Mouse (Mus musculus) frontal cortex, postnatal 14 days (tissue): ENCODE measurements at regions not wholly inside any gene's neighbourhood (a gene's known extent, or its start where the extent isn't known, plus 50 kb on each side); places are given as distances from the start of the nearest gene placed in this dataset.

Source experiments
- DNase-seq, 2 experiments: peaks; one replicate each; pipeline ENCODE4 v3.0.0; 2022; ENCODE audit warnings: low spot score in 2 of 2

- peak; percentile 7 to 15 for DNase-seq
These were observed 294.2 kb upstream of the Gria1 start for GRCm38 (mm10) chr11:56716953-56717352.

GRCm38 (mm10) chr11:56725141-56725540 lies 286.0 kb upstream of the Gria1 start:
- DNase-seq, result no peak

GRCm38 (mm10) chr11:56726161-56726560 lies 285.0 kb upstream of the Gria1 start:
- DNase-seq, result no peak

GRCm38 (mm10) chr11:56727556-56727955 lies 283.6 kb upstream of the Gria1 start:
- no peak for DNase-seq

- no peak for DNase-seq
These were observed 282.8 kb upstream of the Gria1 start for GRCm38 (mm10) chr11:56728204-56729002.

GRCm38 (mm10) chr11:56741857-56742256 lies 269.3 kb upstream of the Gria1 start:
- DNase-seq, result no peak

GRCm38 (mm10) chr11:56750032-56750431 lies 261.2 kb upstream of the Gria1 start:
- no peak for DNase-seq

GRCm38 (mm10) chr11:56750639-56751038 lies 260.5 kb upstream of the Gria1 start:
- no peak for DNase-seq

GRCm38 (mm10) chr11:56751918-56752317 lies 259.3 kb upstream of the Gria1 start:
- no peak for DNase-seq

- DNase-seq, result no peak
These were observed 257.5 kb upstream of the Gria1 start for GRCm38 (mm10) chr11:56753699-56754098.

GRCm38 (mm10) chr11:56760474-56760873 lies 250.7 kb upstream of the Gria1 start:
- DNase-seq, result no peak

GRCm38 (mm10) chr11:56762467-56763120 lies 248.6 kb upstream of the Gria1 start:
- no peak for DNase-seq

GRCm38 (mm10) chr11:56767424-56767823 lies 243.8 kb upstream of the Gria1 start:
- DNase-seq, result no peak

GRCm38 (mm10) chr11:56786351-56786750 lies 224.8 kb upstream of the Gria1 start:
- no peak for DNase-seq

- DNase-seq, result no peak
These were observed 218.5 kb upstream of the Gria1 start for GRCm38 (mm10) chr11:56792691-56793090.

GRCm38 (mm10) chr11:56807314-56807713 lies 203.9 kb upstream of the Gria1 start:
- DNase-seq, result no peak

GRCm38 (mm10) chr11:56810141-56810540 lies 201.0 kb upstream of the Gria1 start:
- peak in 1 of 2 experiments; percentile 10 for DNase-seq

- no peak for DNase-seq
These were observed 199.1 kb upstream of the Gria1 start for GRCm38 (mm10) chr11:56812121-56812520.

- DNase-seq, result no peak
These were observed 187.7 kb upstream of the Gria1 start for GRCm38 (mm10) chr11:56823471-56823870.

GRCm38 (mm10) chr11:56827499-56827898 lies 183.7 kb upstream of the Gria1 start:
- no peak for DNase-seq

- peak; percentile 8 to 11 for DNase-seq
These were observed 148.5 kb upstream of the Gria1 start for GRCm38 (mm10) chr11:56862649-56863048.

GRCm38 (mm10) chr11:56871640-56872039 lies 139.5 kb upstream of the Gria1 start:
- no peak for DNase-seq

- DNase-seq, result no peak
These were observed 112.6 kb upstream of the Gria1 start for GRCm38 (mm10) chr11:56898548-56898951.
